8 mouse cellular contexts compared by ENCODE assay signal in genomic region chr15:81522761-81523168, GRCm38 (mm10). TPM values are rescaled to one million over a fixed set of nuclear protein-coding genes. Genes with fewer than 3 reads are reported as not detected.
DNase-seq lines count a peak whose midpoint lies in the region; ATAC-seq lines count a peak whose summit lies in the region.

No protein-coding gene starts in this region.

- H3K9ac ChIP-seq in kidney, embryonic 16.5 days (replicated peaks; ENCODE audit: low read length): peak overlapping the region; percentile 75

- ATAC-seq in kidney, embryonic 16.5 days (ENCODE audit: low FRiP score, low TSS enrichment): peak; percentile 84; the same call in 1 of the 2 replicates
- ATAC-seq in activated CD4-positive, CD25-positive, alpha-beta regulatory T cell, adult 4 months: peak; percentile 75

- no peaks in the 10 kb centered on the region for H3K27me3 ChIP-seq in kidney, embryonic 16.5 days (ENCODE audit: insufficient read depth, low read length)
- peaks cover 30% of the 10 kb centered on the region for H3K27me3 ChIP-seq in hindbrain, embryonic 10.5 days (ENCODE audit: insufficient read depth, poor library complexity, severe bottlenecking)

- H3K36me3 ChIP-seq in kidney, embryonic 16.5 days (ENCODE audit: insufficient read depth, low read length): no peaks in the 10 kb centered on the region
- H3K36me3 ChIP-seq in hindbrain, embryonic 10.5 days: no peaks in the 10 kb centered on the region
- no peaks in the 10 kb centered on the region for H3K36me3 ChIP-seq in macrophage (ENCODE audit: inconsistent target)

- 0% methylated on average over 16 of the region's 16 CpGs for WGBS in kidney, embryonic 16.5 days
- WGBS in hindbrain, embryonic 10.5 days: under 1% methylated on average over 16 of the region's 16 CpGs
- WGBS in macrophage (ENCODE audit: missing documents): under 1% methylated on average over 16 of the region's 16 CpGs

- H3K9me3 ChIP-seq in kidney, embryonic 16.5 days (ENCODE audit: low read length): no peaks in the 10 kb centered on the region
- H3K9me3 ChIP-seq in hindbrain, embryonic 10.5 days: no peaks in the 10 kb centered on the region

- peak overlapping the region; percentile 69 for H3K4me3 ChIP-seq in kidney, embryonic 16.5 days (ENCODE audit: low read length)
- H3K4me3 ChIP-seq in hindbrain, embryonic 10.5 days: peak overlapping the region; percentile 62
- H3K4me3 ChIP-seq in macrophage (ENCODE audit: inconsistent target): peak overlapping the region; percentile 65

- no peaks in the 10 kb centered on the region; the same call in 1 of the 2 replicates for H3K4me1 ChIP-seq in kidney, embryonic 16.5 days (ENCODE audit: insufficient read depth, low read length)
- H3K4me1 ChIP-seq in hindbrain, embryonic 10.5 days (replicated peaks): peaks cover 37% of the 10 kb centered on the region

- peak overlapping the region; percentile 95 for H3K27ac ChIP-seq in kidney, embryonic 16.5 days (ENCODE audit: low read length)
- peak overlapping the region; percentile 91 for H3K27ac ChIP-seq in hindbrain, embryonic 10.5 days
- H3K27ac ChIP-seq in macrophage: peak overlapping the region; percentile 99

- no peak for DNase-seq in kidney, postnatal 14 days
- DNase-seq in hindbrain, embryonic 10.5 days (ENCODE audit: low spot score): no peak
- no peak for DNase-seq in right cerebral cortex, adult 2 months (ENCODE audit: low spot score in 2 of 2)
- DNase-seq in layer of hippocampus, adult 8-10 months (ENCODE audit: low spot score in 2 of 2): no peak
- DNase-seq in cerebellum, adult 18-20 months: no peak

- H3K4me2 ChIP-seq in kidney, embryonic 16.5 days (replicated peaks; ENCODE audit: low read depth, low read length): peak overlapping the region; percentile 97

- no peaks in the 10 kb centered on the region for H3K79me2 ChIP-seq in macrophage (ENCODE audit: inconsistent target)

RNA-seq across cellular contexts. Expression of gene Rbx1, which starts 56.7 kb away (rescaled TPM):
- 423 and 428 TPM in 2 replicates for polyA plus RNA-seq in kidney, embryonic 16.5 days (2015; fragmentation: Nextera tagmentation; extraction: Ambion mirVana)
- polyA plus RNA-seq in activated CD4-positive, CD25-positive, alpha-beta regulatory T cell, adult 4 months (2017; shearing (Covaris generic)): 100 to 1,000 TPM; 323 to 363 TPM
- 622 and 639 TPM in 2 replicates for polyA plus RNA-seq in hindbrain, embryonic 10.5 days (2016; fragmentation: Nextera tagmentation; extraction: Ambion mirVana)
- total RNA-seq in macrophage (2018; cell fraction: chromatin; rRNA removed): 10 to 100 TPM; 35.9 to 97.8 (median 63.4) TPM
- total RNA-seq in macrophage (2018; cell fraction: cytosol; rRNA removed): 100 to 1,000 TPM; 120 to 186 (median 145) TPM
- 10 to 100 TPM; 28.8 to 97.5 (median 66.8) TPM for total RNA-seq in macrophage (2018; cell fraction: nucleus; rRNA removed)
- polyA plus RNA-seq in macrophage (2018): 69.0 to 118 TPM (median 86.1 TPM) in 3 replicates
- total RNA-seq in layer of hippocampus, adult 8-10 months (2022): 100 to 1,000 TPM; 129 to 138 (median 132) TPM
